Mouse (Mus musculus) retina, adult 2 months (tissue): ENCODE results near the gene Immp1l.

Experiments used
- DNase-seq: peaks from one replicate; pipeline ENCODE4 v3.0.0-alpha.2; 2012; ENCODE audit warnings: low read depth, low spot score

The Immp1l gene

DNA sequence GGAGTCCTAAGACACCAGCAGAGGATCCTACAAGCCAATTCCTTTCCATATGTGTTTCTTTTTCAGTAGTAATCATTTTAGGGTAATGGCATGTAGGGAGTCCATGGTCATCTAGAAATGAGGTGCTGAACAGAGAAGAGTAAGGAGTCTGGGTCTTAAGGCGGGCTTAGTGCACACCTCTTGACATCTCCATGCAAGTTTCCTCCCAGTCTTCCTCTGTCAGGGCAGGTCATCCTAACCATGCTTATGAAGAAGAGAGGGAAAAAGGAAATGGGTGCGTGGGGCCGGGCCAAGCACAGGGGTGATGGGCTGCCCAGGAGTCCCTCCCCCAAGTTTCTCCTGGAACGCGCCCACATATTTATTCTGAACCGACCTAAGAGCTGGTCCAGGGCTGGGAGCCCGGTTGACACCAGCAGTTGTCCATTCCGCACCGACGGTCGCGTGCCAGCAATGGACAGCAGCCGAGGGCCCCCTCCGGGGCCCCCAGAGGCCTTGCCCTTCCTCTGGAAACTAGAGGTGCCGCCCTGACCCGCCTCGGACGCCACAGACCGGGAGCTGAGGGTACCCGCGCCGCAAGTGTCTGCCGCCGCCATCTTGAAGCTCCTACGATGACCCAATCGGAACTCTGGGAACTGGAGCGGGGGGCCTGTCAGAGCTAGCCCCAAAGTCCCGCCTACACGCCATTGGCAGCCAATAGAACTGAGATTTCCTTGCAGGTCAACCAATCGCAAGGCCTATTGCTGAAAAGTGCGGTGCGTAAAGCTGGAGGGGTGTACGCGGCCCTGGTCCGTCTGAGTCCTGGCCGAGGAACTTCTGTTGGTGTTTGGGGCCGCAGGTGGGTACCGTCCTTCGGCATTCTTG is at the start of gene Immp1l, which contains the start of gene Elp4:
TSS of gene Immp1l (plus strand) at position 743 of the 861 bp plus-strand sequence.
TSS of gene Elp4 (minus strand) at position 669 of the 861 bp plus-strand sequence.
- DNase-seq = peak; percentile 98

DNA sequence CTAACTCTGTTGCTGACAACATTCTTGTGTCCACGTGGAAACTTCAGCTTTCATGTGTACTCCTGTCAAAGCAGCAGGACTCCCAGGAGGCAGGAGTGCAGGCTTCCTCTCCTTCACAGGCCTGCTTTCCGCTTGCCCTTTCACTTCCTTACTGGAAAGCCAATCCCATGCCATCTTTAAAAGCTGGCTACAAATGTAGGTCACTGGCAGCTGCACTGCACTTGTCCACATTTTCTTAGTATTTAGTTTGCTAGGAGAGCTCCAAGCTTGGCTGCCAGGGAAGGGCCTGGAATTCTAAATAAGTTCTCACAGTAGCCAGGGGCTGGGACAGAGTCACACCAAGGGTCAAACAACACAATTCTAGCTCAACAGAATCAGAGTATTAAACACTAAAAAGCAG is 49.7 kb upstream of the Immp1l start:
- DNase-seq = no peak

DNA sequence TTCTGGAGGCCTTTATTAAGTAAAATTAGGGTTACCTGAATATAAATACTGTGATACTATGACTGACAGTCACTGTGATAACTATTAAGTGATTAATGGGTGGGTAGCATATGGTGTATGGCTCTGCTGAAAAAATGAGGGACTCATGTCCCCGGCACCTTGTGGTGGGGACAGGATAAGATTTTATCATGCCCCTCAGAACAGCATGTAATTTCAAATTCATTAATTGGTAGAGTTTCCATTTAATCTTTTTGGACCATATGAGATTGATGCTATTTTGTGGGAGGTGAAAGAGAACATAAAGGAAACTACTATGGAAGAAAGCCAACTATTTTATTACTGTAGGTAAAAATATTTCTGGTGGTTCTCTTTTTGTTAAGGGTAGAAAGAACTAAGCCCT is 31.0 kb upstream of the Immp1l start:
- no peak for DNase-seq

DNA sequence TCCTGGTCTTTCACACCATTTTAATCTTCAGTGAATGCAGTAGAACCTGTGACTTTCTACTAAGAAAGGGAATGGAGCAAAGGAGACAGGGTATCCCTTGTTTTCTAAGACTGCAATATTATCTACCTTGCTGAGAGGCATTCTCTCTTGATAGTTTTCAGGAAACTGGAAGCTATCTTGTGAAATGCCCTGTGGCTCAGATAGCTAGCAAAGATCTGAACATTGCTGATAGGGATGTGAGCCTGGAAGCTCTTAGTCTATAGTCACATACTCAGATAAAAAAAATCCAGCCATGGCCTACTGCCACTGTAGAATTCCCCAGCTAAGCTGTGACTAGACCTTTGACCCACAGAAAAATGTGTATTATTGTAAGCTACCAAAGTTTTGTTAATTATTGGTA is 13.6 kb upstream of the Immp1l start:
- no peak for DNase-seq

DNA sequence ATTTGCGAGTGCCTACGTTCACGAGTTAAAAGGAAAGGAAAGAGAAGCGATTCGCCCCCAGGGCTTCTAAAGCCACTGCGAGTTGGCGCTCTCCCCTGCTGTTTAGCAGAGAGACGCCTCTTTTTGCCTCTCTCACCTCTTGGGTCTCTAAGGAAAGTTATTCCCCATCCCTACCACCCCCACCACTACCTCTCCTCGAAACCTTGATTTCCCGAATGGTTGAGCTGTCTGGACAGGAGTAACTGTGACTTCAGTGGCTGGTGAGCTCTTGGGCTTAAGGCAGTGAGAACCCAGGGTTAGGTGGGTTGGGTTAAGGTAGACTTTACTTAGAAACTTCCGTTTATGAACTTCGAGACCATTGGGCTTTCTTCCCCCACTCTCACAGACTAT is 314 bp downstream of the Immp1l start:
- no peak for DNase-seq

DNA sequence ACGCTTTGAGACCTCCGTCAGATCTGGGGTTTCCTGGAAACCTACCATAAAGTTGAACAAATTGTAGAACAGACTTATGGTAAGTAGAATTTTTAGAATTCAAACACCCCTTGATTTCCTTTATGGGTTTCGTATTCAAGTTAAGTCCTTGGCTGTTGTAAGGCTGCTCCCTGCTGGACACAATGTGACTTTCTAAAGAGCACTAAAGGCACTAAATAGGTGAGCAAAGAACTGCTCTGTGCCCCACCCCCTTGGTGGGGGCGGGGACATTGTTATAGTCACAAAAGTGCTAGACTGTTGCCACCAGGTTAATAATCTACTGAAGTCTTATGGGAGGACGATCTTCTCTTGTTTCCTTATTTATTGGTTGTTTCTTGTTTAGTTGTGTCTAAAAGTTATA is 3.9 kb downstream of the Immp1l start:
- no peak for DNase-seq

DNA sequence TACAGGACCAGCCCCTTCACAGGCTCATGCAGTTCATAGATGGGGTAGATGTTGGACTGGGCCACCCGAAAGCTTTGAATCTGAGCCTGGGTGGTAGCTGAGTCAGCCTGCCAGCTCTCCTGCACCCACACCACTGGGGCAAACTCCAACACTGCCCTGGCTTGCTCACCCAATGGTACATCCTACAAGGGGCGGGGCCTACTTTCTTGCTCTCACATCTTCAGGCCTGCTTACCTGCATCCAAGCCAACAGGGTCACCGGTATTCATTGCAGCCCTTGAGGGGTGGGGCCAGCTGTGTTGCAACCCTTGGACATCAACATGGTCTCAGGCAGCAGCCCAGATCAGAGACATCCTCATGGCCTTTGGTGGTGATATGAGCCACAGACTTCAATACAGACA is 6.2 kb downstream of the Immp1l start:
- no peak for DNase-seq

DNA sequence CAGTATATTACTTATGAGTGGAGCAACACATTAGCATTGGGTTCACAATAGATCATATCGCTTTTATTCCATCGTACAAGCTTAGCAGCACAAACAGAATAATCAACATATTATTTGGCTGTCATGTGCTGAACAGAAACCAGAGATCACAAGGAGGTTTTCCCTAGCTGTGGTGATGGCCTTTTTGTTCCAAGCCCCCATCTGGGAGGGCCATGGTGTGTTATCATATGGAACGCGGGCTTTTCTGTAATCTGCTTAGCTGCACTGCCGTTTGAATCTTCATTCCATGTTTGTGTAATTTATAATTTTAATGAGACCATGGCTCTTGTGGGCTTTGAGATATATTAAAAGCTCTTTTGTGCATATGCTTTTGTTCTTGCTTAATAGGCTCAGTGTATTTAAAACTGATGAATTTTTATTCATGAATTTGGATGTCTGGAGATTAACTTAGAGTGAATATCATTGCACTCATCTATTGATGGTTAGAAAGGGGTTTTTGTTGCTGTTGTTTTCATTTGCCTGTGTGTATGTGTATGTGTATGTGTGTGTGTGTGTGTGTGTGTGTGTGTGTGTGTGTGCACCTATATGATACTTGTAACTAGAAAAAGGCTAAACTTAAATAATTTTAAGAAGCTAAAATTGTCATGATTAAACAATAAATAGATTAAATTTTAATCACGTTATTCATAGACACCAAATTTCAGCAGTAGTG is 9.4 kb downstream of the Immp1l start:
- peak; percentile 18 for DNase-seq

DNA sequence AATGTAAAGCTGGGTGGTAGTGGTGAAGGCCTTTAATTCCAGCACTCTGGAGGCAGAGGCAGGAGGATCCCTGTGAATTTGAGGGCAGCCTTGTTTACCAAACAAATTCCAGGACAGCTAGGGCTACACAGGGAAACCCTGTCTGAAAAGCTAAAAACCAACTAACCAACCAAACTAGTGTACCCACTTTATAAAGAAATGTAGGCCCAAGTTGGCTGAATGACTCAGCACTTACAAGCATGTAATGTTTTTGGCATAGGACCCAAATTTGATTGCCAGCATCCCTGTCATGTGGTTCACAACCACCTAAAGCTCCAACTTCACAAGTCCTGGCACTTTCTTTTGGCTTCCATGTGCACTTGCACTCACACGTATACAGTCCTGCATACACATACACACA is 12.2 kb downstream of the Immp1l start:
- DNase-seq = no peak

DNA sequence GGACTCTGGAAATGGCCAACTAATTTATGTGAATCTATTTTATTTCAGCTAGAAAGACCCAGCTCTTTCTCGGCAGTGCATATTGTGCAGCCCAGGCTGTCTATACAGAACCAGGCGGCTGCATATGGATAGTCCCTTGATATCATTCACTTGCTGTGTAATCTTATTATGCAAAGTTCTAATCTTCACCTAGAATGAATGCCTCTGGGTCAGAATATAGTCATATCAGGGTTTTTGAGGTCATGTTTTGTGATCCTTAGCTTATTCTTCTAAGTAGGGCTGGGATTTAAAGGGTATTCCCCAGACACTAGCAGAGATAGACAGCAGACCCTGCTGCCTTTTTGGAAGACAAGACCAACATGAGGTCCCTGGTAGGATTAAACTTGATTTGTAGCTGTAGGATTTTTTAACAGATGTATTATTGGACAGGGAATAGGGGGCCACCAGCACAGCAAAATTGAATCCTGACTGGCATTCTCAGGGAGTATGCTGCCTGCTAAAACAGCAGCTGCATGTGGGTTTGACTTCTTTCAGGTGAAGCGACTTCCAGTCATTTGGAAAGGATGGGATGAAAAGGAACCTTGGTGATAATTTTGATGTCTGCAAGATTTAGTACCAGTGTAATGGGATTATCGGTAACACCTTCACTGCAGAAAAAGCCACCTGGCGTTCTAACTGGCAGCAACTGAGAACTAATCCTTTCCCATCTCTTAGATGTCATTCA is 13.3 kb downstream of the Immp1l start:
- DNase-seq = peak; percentile 40

DNA sequence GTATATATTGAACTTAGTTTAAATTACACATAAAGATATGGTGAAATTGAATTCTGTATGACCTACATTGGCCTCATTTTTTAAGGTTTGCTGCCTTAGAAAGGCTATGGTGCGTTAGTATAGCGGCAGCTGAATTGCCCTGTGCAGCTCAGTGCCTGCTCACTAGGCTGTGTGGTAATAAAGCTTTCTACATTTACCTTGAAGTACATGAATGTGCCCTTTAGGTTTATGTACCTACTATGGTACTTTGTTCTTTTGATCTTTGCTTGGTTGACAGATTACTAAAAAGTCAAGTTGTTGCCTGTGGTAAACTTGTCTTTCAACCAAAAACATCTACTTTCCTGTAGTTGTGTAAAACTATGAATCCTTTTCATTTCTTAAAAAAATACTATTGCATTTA is 45.7 kb downstream of the Immp1l start:
- DNase-seq = no peak

DNA sequence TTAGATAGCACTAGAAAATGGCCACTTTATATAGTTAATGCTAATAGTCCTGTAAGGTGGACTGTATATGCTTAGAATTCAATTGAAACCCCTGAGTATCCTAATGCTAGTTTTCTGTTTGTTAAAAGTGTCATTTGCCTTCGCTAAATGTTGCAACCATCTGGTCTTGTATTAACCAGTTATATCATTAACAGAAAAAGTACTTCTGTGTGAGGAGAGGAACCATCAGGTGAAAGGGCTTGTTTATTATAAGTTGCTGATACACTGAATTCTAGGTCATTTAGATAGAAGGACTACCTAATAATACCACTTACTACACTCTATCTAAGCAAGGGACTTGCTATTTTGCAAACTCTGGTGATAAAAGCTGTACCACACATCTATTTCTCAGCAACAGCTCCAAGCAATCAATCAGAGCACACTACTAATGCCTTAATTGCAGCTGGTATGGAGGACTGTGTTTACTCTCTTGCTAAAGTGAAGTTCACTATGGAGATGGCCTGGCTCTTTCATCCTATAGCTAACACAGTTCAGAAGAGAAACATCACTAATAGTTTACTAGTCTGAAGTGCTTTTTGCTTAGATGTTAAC is 47.0 kb downstream of the Immp1l start:
- DNase-seq = no peak

DNA sequence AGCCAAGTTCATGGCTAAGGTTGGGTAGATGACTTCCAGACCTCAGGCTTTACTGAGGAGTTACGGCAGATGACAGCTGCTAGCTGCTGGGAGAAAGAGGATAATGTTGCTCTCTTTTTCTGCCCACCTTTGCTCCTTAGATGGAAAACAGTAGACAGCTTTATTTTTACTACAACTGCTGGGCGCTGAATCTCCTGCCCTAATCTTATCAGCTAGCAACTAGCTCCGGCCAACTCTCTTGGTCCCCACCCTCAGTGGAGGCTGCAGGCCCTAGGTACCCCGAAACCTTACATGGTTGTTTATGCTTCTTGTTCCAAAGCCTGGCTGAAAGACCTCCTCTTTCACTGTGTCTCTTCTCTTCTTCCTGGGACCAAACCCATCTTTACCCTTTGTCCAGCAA is 49.4 kb downstream of the Immp1l start:
- DNase-seq = no peak

DNA sequence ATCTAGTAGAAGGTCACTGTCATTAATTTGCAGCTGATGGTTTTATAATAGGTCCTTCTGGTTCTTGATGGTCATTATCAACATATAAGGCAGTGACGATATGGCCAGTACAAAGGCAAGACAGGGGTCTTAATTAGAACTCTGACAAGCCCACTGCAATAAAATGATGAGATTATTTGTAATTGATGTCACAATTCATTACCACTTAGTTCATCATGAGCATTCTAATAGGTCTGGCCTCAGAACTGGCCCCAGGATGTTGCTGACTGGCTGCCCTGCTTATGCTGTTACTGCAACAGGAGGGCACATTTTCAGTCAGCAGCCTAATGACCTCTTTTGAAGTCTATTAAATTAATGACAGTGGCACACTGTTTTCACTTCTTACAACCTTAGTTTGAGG is 59.0 kb downstream of the Immp1l start:
- DNase-seq = no peak

DNA sequence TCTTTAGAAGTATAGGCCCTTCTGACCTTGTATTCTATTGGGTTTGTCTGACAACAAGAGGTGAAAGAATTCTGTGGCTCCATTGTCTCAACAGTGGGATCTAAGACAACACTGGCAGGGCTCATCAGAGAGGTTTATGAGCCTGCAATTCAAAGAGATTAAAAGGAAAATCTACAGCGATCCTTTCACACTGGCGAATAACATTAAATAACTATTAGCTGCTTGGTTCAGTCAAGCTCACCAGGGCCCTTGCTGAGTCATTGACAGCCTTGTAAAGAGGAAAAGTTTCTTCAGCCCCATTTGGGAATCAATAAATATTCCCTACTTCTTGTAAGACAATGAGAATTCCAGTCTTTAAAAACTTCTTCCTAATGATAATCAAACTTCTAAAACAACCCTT is 69.5 kb downstream of the Immp1l start:
- DNase-seq = no peak

DNA sequence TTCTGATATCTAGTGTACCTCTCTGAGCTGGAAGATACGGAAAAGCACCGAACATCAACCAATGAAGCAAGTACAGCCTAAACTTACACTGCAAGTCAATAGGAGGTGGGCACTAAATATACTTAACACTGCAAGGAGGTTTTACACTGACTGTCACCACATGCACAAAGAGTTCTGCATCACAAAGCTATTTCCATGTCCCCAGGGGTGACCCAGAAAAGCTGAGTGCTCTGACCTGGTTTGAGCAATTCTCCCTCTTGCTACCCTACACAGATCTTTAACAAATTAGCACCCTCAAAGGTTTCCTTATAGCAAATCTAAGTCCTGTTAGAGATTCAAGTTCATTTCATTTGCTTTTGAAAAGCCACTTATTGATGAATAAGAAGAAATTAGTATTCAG is 73.6 kb downstream of the Immp1l start:
- no peak for DNase-seq

DNA sequence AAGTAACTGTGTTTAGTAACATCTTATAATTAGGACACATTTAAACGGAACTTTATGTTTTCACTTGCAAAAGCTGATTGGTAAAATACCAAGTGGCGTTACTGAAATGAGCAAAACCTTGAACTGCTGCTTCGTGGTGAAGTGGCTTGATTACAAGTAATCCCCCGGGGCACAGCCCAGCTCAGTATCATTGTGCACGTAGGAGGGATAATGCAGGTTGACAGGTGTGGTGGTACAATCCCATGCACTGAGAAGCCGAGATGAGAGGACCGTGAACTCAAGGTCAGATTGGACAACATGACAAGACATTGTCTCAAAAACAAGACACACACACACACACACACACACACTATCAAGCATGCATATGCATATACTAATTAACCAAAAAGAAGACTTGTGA is 80.8 kb downstream of the Immp1l start:
- DNase-seq = no peak

DNA sequence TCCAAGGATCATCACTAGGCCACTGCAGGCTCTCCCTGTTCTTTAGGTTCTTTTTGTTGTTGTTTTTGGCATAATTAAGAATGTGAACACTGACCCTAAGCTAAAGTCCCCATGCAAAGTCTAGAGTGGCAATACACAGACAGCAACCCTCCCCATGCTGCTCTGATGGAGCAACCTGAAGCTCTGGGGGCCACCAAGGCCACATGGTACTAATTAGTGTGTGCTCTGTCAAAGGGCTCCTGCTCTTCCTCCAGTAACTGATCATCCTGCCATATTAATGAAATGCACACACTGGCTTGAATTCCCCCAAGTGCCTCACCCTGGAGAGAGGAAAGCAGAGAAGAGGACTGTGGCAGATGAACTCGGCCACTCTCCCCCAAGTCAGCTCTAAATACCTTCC is 82.7 kb downstream of the Immp1l start:
- DNase-seq = no peak

DNA sequence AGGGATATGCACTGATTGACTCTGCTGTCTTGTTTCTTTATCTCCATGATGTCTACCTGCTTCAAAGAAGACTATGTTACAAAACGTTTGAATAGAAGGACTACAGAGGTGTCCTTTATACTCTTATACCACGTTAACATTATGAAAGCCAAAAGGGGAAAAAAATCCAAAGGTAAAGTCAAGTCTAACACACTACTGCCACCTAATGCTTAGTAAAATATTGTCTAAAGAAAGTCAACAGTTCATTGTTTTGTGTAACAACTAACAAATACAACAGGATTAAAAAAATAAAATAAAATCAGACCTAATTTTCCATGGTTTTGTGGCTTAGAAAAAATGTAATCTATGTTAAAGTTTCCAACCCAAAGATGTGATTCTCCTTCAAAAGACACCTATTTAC is 83.6 kb downstream of the Immp1l start:
- no peak for DNase-seq

DNA sequence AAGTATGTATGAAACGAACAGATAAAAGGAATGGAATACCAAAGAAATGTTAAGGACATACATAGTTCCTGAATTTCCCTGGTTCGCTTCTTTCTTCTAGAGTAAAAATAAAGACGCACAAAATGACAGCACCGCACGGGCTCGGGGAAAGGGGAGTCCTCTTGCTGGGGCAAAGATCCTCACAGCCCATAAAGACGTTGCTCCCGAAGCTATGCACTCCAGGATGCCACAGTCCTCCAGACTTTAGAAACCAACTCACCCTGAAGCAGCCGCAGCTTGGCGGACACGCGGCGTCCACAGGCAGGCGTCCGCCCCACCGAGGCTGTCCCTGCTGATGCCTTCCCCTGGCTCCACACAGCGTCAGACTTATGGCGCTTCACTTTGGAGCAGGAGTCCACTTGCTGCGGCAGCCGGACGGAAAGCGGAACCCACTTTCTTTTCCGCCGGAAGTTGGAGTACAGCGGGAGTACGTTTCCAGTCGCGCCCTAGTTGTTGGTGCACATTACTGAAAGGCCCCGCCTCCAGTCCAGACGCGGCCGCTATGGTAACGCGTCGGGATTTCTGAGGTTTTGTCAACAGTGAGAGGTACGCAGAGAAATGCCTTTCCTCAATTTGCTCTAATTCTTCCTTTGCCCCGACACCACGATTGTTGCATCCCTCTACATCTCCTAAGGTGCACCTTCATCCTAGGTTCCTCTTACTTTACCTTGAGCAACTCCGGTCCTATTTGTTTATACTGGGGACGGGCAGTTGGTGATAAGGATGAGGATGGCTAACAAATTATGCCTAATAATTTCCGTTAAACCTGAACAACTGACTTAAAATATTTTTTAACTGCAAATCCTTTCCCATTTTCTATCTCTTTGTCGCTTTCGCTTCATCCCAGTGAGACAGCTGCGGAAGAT is 98.6 kb downstream of the Immp1l start, which contains the start of gene Dnajc24:
TSS of gene Dnajc24 (minus strand) at position 715 of the 905 bp plus-strand sequence.
- peak; percentile 83 for DNase-seq

DNA sequence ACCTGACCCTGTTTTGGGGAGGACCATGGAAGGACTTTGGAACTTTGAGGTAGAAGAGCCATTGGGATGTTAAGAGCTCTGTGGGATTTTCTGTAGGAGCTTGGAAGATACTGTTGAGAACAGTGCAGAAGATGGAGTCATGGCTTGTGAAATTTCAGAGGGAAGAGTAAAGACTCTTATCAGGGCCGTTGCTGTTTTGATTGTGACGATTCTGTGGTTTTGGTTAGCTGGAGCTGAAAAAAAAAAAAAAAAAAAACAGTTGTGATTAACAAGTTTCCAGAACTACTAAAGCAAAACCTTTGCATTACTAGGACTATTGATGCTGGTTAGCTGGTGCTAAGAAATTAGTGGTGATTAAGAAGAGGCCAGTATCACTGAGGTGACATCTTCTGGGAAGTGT is 104.0 kb downstream of the Immp1l start:
- no peak for DNase-seq
